Mouse (Mus musculus) heart, embryonic 10.5 days (tissue): Measurements from ENCODE around the gene Wasf2. TPM values are rescaled to one million over a fixed set of nuclear protein-coding genes. Genes with fewer than 3 reads are reported as not detected.

ENCODE experiments used
- DNase-seq: peaks from one replicate; pipeline ENCODE4 v3.0.0-alpha.2; 2017; ENCODE audit warnings: low spot score
- H3K27ac ChIP-seq: fragments of 300-500 bp; sonication (generic); 2 replicates; pipeline ENCODE4 v1.5.1; 2016; ENCODE audit warnings: mild to moderate bottlenecking
- H3K27me3 ChIP-seq: fragments of 300-500 bp; sonication (generic); 2 replicates; pipeline ENCODE4 v1.6.1; 2016; ENCODE audit warnings: mild to moderate bottlenecking; ENCODE audit not compliant: poor library complexity, insufficient read depth, severe bottlenecking
- H3K36me3 ChIP-seq: fragments of 300-500 bp; sonication (generic); 2 replicates; pipeline ENCODE4 v1.6.1; 2016; ENCODE audit warnings: mild to moderate bottlenecking, moderate library complexity
- H3K4me1 ChIP-seq: fragments of 300-500 bp; sonication (generic); 2 replicates; pipeline ENCODE4 v1.6.1; 2016; ENCODE audit warnings: mild to moderate bottlenecking
- H3K4me3 ChIP-seq: fragments of 300-500 bp; sonication (generic); 2 replicates; pipeline ENCODE4 v1.5.1; 2016; ENCODE audit warnings: mild to moderate bottlenecking, moderate library complexity
- H3K9me3 ChIP-seq: fragments of 300-500 bp; sonication (generic); 2 replicates; pipeline ENCODE4 v1.6.1; 2016; ENCODE audit warnings: mild to moderate bottlenecking, moderate library complexity
- WGBS: fragments of 180-500 bp; shearing (Covaris S2); methylation state at CpG from one replicate; pipeline ENCODE4 v1.1.7; 2016; 5-methylcytosine and 5-hydroxymethylcytosine counted together
- microRNA-seq: library from miRNA; unstranded; fragments of <30 nt; microRNA quantifications from one replicate; pipeline ENCODE4, GENCODE M21; 2017
- polyA plus RNA-seq: library from polyadenylated mRNA; unstranded; fragments of >200 nt; fragmentation: Nextera tagmentation; extraction: Ambion mirVana; gene quantifications from 2 replicates; pipeline ENCODE4 v1.2.1, GENCODE M21; 2016

Gene Wasf2
- polyA plus RNA-seq, 1 experiment from 2014 or later, result 58.5 TPM

DNA sequence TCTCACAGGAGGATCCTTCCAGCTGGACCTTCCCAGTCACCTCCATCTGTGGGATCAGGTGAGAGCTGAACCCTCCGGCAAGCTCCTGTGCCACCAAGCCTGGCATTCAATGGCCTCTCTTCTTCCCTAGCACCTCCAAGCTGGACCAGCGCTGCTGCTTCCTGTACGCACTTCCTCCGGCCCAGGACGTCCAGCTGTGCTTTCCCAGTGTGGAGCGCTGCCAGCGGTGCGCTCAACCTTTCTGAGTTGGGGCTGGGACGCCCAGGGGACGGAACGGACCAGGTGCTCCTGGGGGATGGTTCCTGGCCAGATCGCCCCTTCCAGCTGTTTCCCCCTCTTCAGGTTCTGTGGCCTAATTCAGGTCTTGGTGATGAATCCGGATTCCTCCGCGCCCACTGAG is 116.8 kb downstream of the Wasf2 start:
- no peak overlapping the region for H3K27ac ChIP-seq
- H3K27me3 ChIP-seq, result peaks cover 96% of the 10 kb centered on the region
- DNase-seq, result no peak
- WGBS, result 15% methylated on average over 15 of the region's 15 CpGs
- no peaks in the 10 kb centered on the region for H3K36me3 ChIP-seq
- H3K4me3 ChIP-seq, result no peak overlapping the region
- H3K4me1 ChIP-seq, result peaks cover 39% of the 10 kb centered on the region
- H3K9me3 ChIP-seq, result no peaks in the 10 kb centered on the region

DNA sequence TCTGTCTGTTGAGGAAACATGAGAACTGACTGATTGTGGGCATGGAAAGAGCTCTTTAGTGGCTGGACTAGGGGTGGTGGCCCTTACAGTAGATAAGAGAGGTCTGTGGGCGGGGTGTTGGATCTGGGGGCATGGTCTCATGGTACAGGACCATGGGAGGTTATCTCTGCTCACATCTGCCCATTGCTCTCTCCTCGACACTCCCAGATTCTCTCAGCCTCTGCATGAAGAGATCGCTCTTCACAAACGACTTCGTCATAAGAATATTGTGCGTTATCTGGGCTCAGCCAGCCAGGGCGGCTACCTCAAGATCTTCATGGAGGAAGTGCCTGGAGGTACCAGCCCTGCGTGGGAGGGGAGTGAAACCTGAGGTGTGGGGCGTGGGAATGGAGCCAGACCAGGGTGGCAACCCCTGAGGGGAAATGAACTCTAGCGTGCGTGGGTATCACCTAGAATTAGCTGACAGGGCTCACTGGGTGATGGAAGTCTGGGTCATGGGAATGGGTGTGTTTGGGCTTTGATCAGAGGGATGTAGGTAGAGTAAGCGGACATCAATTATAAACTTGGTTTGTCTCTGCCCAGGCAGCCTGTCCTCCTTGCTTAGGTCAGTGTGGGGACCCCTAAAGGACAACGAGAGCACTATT is 117.6 kb downstream of the Wasf2 start:
- peaks cover 33% of the 10 kb centered on the region for H3K4me1 ChIP-seq
- H3K27ac ChIP-seq, result no peak overlapping the region
- WGBS, result 57% methylated on average over 13 of the region's 13 CpGs
- DNase-seq, result no peak
- no peaks in the 10 kb centered on the region for H3K9me3 ChIP-seq
- H3K36me3 ChIP-seq, result no peaks in the 10 kb centered on the region
- H3K27me3 ChIP-seq, result peaks cover 96% of the 10 kb centered on the region
- no peak overlapping the region for H3K4me3 ChIP-seq

Small RNAs within 50 kb of the gene (microRNA-seq; reads per million reads assigned to microRNA genes)
- gene Mir7017, result 1.0 reads per million

Other genes with a start within 250 kb of the Wasf2 start
- 54.6 and 58.1 TPM in 2 replicates for gene Stx12, start 246.0 kb upstream of the Wasf2 start, polyA plus RNA-seq
- gene Fam76a, start 207.9 kb upstream of the Wasf2 start, polyA plus RNA-seq, result 32.3 and 33.1 TPM in 2 replicates
- gene Fgr, start 156.4 kb upstream of the Wasf2 start, polyA plus RNA-seq, result 0.36 and 0.43 TPM in 2 replicates
- 8.4 and 12.2 TPM in 2 replicates for gene Ahdc1, start 119.2 kb upstream of the Wasf2 start, polyA plus RNA-seq
- gene Cd164l2, start 81.6 kb downstream of the Wasf2 start, polyA plus RNA-seq, result 0.39 and 1.3 TPM in 2 replicates
- 0.09 and 0.18 TPM in 2 replicates for gene Gpr3, start 82.0 kb downstream of the Wasf2 start, polyA plus RNA-seq
- gene Map3k6, start 110.3 kb downstream of the Wasf2 start, polyA plus RNA-seq, result 2.5 and 3.4 TPM in 2 replicates
- gene Sytl1, start 132.6 kb downstream of the Wasf2 start, polyA plus RNA-seq, result 0.28 and 0.60 TPM in 2 replicates
- 66.8 and 75.2 TPM in 2 replicates for gene Tmem222, start 147.3 kb downstream of the Wasf2 start, polyA plus RNA-seq
- gene Wdtc1, start 223.0 kb downstream of the Wasf2 start, polyA plus RNA-seq, result 13.4 and 14.2 TPM in 2 replicates
- 7.6 and 8.2 TPM in 2 replicates for gene Slc9a1, start 239.2 kb downstream of the Wasf2 start, polyA plus RNA-seq